Mouse (Mus musculus): ENCODE measurements at regions not wholly inside any gene's neighbourhood (a gene's known extent, or its start where the extent isn't known, plus 50 kb on each side); places are given as distances from the start of the nearest gene placed in this dataset.

DNA sequence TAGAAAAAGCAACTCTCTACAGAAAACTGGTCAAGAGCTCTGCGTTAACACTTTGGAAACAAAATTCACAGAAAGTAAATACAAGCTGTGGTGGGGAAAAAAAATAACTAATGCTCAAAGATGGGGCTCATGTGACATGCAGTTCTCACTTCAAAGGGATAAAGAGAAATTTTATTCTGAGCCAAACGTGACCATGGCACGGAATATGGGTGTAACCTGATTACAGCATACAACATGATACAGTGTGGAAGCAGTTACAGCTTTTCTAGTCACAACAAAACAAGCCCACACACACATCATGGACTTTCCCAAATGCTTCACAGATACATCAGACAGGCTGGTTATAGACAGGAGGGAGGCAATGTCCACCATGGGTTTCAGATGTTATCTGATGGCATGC is 86.5 kb upstream of the Tspan5 start:
- no peak for DNase-seq (ENCODE audit: extremely low spot score, low read depth, low spot score)

DNA sequence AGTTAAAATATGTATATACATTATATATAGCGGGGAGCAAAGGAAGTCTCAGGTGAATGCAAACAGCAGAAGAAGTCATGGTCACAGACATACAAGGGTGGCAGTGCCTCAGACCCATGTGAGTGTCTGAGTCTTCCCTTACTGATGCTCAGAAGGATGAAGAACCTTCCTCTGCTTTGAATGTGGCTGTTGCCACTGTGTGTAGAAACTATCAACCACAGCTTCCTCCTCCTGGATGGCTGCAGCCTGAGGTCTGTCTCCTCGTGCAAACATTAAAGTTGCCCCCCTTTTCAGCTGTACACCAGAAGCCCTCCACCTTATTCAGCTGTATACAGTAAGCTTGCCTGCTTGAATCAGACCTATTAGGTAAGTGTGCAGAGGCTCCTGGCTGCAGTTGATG is 79.4 kb upstream of the Tspan5 start:
- DNase-seq (ENCODE audit: extremely low spot score, low read depth, low spot score): no peak

DNA sequence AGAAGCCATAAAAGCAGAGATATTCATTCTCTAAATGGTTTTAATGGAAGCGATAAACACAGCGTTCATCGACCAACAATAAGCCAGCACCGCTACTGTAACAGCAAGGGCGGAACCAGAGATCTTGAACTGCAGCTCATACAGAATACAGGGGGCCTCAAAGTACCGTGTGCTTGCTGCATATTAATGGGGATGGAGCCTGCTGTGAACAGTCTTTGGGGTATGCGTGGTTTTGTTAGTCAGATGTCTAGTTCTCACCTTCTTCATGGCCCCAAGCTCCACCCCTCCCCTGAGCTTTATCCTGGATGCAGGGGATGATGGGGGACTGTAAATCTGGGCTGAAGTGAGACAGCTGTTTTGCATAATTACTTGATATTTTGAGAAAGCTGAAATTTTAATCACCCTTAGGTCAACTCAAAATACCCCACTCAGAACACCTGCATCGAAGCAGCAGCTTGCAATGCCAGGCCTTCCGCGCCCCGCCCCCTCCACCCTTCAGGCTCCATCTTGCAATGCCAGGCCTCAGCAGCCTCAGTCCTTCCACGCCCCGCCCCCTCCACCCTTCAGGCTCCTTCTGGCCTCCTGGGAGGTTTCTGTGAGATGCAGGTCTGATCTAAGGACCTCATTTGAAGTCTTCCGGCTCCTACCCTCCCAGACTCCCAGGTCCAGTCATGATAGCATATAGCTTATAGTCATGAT is 73.5 kb upstream of the Tspan5 start:
- no peak for DNase-seq (ENCODE audit: extremely low spot score, low read depth, low spot score)

DNA sequence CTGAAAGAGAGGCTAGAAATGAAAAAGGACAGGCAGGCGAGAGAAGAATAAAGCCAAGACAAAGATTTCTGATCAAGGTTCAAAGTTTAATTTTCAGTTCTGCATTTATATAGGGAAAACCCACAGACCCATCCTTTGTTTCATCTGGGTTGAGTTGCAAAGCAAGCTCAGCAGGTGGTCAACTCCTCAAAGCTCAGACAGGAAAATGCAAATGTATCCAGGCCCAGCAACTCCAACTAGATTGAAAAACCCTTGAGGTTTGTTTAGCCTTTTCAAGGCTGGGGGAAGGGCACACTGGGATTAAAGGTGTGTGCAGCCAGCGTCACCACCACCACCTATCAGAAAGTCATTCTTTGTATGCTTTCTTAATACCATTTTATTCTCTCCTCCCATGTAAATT is 66.1 kb upstream of the Tspan5 start:
- no peak for DNase-seq (ENCODE audit: extremely low spot score, low read depth, low spot score)

DNA sequence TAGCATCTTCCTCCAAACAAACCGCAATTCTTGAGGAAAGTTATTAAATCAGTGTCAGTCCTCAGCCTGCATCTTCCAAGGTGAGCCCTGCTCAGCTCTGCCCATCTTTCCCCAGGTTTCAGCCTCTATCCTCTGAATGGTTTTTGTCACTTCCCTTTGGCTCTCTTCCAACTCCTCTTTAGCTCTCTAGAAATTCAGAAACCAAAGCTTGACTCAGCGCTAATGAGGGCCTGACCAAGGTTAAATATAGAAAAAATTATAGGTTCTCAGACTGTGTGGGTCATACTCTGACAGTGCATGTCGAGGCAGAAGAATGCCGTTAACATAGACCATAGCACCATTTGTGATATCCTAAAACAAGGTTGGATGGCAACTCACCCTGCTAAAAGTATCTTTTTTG is 63.6 kb upstream of the Tspan5 start:
- DNase-seq (ENCODE audit: extremely low spot score, low read depth, low spot score): no peak

DNA sequence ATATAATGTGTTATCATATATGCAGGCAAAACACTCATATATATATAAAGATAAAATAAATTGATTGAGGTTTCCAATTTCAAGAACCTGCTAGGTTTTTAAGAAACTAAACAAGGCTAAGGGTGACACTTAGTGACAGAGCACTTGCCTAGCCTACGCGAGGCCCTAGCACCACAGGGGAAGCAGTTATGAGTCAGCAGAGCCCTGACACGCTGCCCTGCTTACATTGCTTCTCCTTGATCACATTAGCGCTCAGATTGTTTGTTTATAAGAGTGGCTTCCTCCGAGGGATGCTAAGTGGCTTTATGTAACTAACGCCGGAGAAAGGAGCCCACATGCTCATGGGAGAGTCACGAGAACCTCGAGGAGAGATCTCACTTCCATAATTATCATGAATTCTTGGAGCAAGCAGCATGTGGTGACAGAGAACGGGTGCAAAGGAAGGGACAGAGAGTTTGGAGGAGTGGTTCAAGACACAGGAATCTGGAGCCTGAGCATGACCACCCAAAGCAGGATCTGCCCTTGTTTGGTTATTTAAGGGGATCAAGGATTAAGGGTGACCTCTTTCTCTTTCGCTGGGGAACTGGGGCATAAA is 55.3 kb upstream of the Tspan5 start:
- DNase-seq (ENCODE audit: extremely low spot score, low read depth, low spot score): no peak

DNA sequence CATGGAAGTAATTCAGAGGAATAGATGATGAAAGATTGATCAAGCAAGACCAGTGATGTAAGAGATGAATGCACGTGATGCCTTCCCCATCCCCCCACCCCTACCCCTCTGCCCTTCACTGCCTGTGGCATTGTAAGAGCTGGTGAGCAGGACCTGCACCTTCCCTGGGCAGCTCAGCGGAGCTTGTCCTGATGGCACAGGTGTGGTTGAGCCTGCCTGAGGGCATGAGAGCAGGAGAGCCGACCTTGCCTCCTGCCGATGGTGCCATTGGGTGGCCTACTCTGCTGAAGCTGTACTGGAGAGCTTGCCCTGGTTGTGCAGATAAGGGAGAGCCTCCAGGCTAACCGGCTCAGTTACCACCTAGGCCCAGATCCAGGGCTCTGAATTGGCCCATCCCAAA is 53.4 kb upstream of the Tspan5 start:
- no peak for DNase-seq (ENCODE audit: extremely low spot score, low read depth, low spot score)

All from hindlimb bud, embryonic 11.5 days (tissue).